Mouse (Mus musculus) stomach, embryonic 16.5 days (tissue): ENCODE results near the gene Tmem150a. TPM values are rescaled to one million over a fixed set of nuclear protein-coding genes. Genes with fewer than 3 reads are reported as not detected.

Source experiments
- ATAC-seq: fragments of 200-750 bp; cut with Nextera tagmentation; 2 replicates; pipeline ENCODE4 v1.8.0; 2017; ENCODE audit warnings: moderate number of reproducible peaks, moderate TSS enrichment; ENCODE audit not compliant: insufficient read depth, low FRiP score
- H3K27ac ChIP-seq: fragments of 300-500 bp; sonication (generic); 2 replicates; pipeline ENCODE4 v1.5.1; 2014; ENCODE audit warnings: low read length
- H3K27me3 ChIP-seq: fragments of 300-500 bp; sonication (generic); 2 replicates; pipeline ENCODE4 v1.6.1; 2014; ENCODE audit warnings: low read length, control low read depth, mixed read lengths; ENCODE audit not compliant: control insufficient read depth, insufficient read depth
- H3K36me3 ChIP-seq: fragments of 300-500 bp; sonication (generic); 2 replicates; pipeline ENCODE4 v1.6.1; 2014; ENCODE audit warnings: low read length; ENCODE audit not compliant: control insufficient read depth, insufficient read depth
- H3K4me1 ChIP-seq: fragments of 300-500 bp; sonication (generic); 2 replicates; pipeline ENCODE4 v1.6.1; 2014; ENCODE audit warnings: low read length, control low read depth, mixed read lengths; ENCODE audit not compliant: control insufficient read depth, insufficient read depth
- H3K4me2 ChIP-seq: fragments of 300-500 bp; sonication (generic); 2 replicates; pipeline ENCODE4 v1.6.1; 2014; ENCODE audit warnings: low read depth, low read length, mixed read lengths
- H3K4me3 ChIP-seq: fragments of 300-500 bp; sonication (generic); replicated peaks from 2 replicates; pipeline ENCODE4 v1.5.1; 2014; ENCODE audit warnings: mild to moderate bottlenecking, low read length
- H3K9ac ChIP-seq: fragments of 300-500 bp; sonication (generic); 2 replicates; pipeline ENCODE4 v1.6.1; 2014; ENCODE audit warnings: low read length
- H3K9me3 ChIP-seq: fragments of 300-500 bp; sonication (generic); replicated peaks from 2 replicates; pipeline ENCODE4 v1.6.1; 2016; ENCODE audit warnings: low read length, control low read depth; ENCODE audit not compliant: control insufficient read depth
- WGBS: fragments of 180-500 bp; shearing (Covaris S2); extraction: QIAGEN DNeasy Blood & Tissue Kit; methylation state at CpG from one replicate; pipeline ENCODE4 v1.1.7; 2014; 5-methylcytosine and 5-hydroxymethylcytosine counted together
- polyA plus RNA-seq: library from polyadenylated mRNA; unstranded; fragments of >200 nt; fragmentation: Nextera tagmentation; extraction: Ambion mirVana; gene quantifications from 2 replicates; pipeline ENCODE4 v1.2.1, GENCODE M21; 2015

Gene Tmem150a
- polyA plus RNA-seq, 1 experiment from 2014 or later, result 18.5 TPM

DNA sequence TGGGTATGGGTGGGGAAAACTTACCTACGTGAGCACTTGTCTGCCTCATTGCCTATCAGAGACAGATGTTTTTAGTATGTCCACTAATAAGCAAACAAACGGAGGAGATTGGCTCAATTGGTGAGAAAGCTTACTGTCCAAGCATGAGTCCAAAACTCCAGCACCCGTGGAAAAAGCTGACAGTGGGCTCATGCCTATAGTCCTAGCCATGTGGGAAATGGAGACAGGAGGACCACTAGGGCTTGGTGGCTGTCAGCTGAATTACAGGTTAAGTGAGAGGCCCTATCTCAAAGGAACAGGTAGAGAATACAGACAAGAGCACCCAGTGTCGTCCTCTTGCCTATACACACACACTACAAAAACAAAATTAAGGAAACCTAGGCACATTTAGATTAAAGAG, 9.0 kb upstream of the Tmem150a start:
- ATAC-seq, result no peak
- H3K4me1 ChIP-seq, result peaks cover 17% of the 10 kb centered on the region
- no peak overlapping the region for H3K27ac ChIP-seq
- H3K27me3 ChIP-seq, result no peaks in the 10 kb centered on the region
- H3K4me3 ChIP-seq, result no peak overlapping the region
- H3K9ac ChIP-seq, result no peak overlapping the region
- 0 out of 2 replicates have a peak, but pooled peaks cover 7% of the 10 kb centered on the region for H3K36me3 ChIP-seq
- 76% methylated on average over 4 of the region's 4 CpGs for WGBS
- H3K4me2 ChIP-seq, result no peak overlapping the region
- no peaks in the 10 kb centered on the region for H3K9me3 ChIP-seq

DNA sequence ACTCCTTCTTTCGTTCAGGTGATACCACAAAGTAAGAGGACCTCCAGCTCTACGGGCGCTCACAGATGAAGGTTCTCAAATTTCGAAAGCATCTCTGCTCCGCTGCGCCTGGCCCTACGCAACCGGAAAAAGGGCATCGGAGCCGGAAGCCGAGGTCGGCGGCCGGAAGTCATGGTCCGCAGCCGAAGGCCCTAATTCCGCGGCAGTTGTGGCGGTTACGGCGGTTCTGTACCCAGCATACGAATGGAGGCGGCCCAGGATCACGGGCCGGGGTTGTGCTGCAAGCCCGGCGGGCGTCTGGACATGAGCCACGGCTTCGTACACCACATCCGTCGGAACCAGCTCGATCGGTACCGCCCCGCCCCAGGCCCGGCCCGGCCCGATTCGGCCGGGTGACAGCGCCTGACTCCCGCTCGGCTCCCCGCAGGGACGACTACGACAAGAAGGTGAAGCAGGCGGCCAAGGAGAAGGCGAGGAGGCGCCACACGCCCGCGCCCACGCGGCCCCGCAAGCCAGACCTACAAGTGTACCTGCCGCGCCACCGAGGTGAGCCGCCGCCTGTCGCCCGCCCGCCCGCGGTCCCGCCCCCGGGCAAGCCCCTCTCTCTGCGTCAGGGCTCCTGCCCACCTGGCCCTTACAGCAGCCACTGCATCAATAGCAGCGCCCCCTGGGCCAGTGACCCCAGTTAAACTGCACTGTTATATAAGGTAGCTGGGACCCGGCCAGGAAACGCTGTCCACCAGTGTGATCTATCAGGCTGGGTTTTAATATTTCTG, 7.9 kb upstream of the Tmem150a start, which contains the start of gene 0610030E20Rik:
Gene 0610030E20Rik (plus strand): TSS at position 152 of the 776 bp plus-strand sequence.
- WGBS, result under 1% methylated on average over 72 of the region's 72 CpGs
- H3K4me2 ChIP-seq, result peak within 1 kb of the TSS; percentile 76

DNA sequence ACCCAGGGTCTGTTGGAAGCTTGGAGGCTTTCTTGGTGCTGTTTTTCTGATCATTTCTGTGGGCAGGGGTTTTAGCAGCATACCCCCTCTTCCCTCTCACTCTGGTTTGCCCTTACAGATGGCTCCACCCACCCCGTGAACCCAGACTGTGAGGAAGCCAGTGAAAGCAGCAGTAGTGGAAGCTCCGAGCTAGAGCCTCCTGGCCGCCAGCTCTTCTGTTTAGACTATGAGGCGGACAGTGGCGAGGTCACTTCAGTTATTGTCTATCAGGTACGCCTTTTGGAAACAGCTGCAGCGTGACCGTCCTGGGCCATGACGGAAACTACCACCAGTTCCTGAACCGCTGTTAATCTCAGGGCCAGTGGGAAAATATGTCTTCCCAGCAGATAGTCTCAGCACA, 6.8 kb upstream of the Tmem150a start:
- ATAC-seq, result no peak
- Histone ChIP-seq H3K27me3 (no peaks in the 10 kb centered on the region), H3K4me3 (peak overlapping the region; percentile 86), H3K4me2 (peak overlapping the region; percentile 76), H3K9ac (peak overlapping the region; percentile 98; the same call in 1 of the 2 replicates), H3K9me3 (no peaks in the 10 kb centered on the region), H3K36me3 (0 out of 2 replicates have a peak, but pooled peaks cover 7% of the 10 kb centered on the region), H3K27ac (no peak overlapping the region), H3K4me1 (peaks cover 24% of the 10 kb centered on the region)
- 71% methylated on average over 10 of the region's 10 CpGs for WGBS

More for the DNA sequence above, 7.9 kb upstream of the Tmem150a start, which contains the start of gene 0610030E20Rik:
- Histone ChIP-seq H3K4me3 (peak within 1 kb of the TSS; percentile 86), H3K27ac (peak within 1 kb of the TSS; percentile 92), H3K27me3 (no peaks in the 10 kb centered on the region), H3K9me3 (no peaks in the 10 kb centered on the region), H3K36me3 (0 out of 2 replicates have a peak, but pooled peaks cover 7% of the 10 kb centered on the region), H3K4me1 (peaks cover 19% of the 10 kb centered on the region), H3K9ac (peak within 1 kb of the TSS; percentile 98)
- ATAC-seq, result peak; percentile 71

DNA sequence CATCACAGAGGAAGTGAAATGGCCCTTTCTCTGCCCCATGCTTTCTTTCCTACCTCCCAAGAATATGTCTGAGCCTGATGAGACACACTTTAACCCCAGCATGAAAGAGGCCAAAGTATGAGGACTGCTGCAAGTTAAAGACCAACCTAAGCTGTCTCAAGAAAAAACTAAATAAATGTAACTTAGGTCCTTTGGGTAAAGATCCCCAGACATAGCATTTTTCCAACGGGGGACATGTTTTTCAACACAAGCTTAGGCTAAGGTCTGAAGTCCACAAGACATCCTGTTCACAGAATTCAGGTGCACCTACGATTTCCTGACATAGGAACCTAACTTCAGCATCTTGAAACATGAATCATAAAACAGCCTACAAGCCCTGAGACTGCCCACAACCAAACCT, 5.0 kb upstream of the Tmem150a start:
- H3K9ac ChIP-seq, result no peak overlapping the region
- 92% methylated on average over 2 of the region's 2 CpGs for WGBS
- no peak overlapping the region for H3K4me3 ChIP-seq
- H3K4me2 ChIP-seq, result no peak overlapping the region
- ATAC-seq, result no peak
- no peak overlapping the region for H3K27ac ChIP-seq
- peaks cover 23% of the 10 kb centered on the region for H3K4me1 ChIP-seq
- no peaks in the 10 kb centered on the region for H3K9me3 ChIP-seq
- H3K36me3 ChIP-seq, result 0 out of 2 replicates have a peak, but pooled peaks cover 7% of the 10 kb centered on the region
- H3K27me3 ChIP-seq, result no peaks in the 10 kb centered on the region

DNA sequence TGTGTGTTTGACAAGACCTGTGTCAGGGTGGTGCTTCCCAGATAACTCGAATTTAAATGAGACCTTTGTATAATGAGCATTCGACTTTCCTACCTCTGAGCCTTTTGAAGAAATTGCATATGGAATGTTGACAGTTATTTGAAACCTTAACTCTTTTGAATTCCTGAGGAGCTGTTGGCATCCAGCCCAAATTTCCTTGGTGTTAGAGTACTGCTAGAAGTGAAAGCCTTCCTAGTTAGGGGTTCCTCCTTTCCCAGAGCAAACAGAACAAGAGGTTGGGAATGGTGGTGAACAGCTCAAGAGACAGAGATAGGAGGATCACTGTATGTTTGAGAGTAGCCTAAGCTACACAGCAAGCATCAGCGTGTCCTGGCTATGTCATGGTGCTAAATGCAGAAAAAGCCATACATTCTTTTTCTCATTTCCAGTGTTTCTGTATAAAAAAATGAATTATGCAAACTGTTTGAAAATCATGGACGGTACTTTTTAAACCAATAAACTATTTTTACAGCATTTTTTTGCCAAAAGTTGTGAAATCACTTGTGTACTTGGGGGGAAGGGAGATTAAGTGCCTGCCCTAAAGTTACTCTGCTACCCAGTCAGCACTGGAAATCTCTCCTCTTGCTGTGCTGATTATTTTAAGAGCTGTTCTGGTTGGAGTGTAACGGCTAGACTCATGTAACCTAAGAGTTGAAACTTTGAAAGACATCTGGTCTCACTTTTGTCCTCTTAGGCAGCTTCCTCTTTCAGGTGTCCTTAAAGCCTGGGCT, 2.4 kb upstream of the Tmem150a start:
- no peak for ATAC-seq
- Histone ChIP-seq H3K27me3 (no peaks in the 10 kb centered on the region), H3K4me3 (no peak overlapping the region), H3K27ac (no peak overlapping the region), H3K36me3 (0 out of 2 replicates have a peak, but pooled peaks cover 7% of the 10 kb centered on the region), H3K4me1 (peaks cover 44% of the 10 kb centered on the region), H3K9me3 (no peaks in the 10 kb centered on the region), H3K4me2 (no peak overlapping the region), H3K9ac (no peak overlapping the region)
- WGBS, result 55% methylated on average over 5 of the region's 5 CpGs

DNA sequence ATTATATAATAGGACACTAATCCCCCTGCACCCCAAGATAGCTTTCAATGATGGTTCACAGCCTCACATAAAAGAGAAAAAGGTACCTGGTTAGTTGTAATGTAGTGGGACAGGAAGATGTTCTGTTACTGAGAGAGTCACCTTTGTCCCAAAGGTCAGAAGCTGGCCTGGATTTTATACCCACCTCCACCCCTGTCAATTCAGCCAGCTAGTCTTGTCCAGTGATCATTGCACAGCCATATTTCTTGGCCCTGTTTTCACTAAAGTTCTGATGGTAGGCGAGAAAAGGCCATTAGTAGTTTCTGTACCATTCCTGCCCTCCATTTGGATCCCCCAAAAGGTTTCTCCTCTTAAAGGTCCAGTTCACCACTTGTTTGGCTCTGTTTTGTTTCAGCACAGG, 1.2 kb upstream of the Tmem150a start:
- H3K4me1 ChIP-seq, result peaks cover 41% of the 10 kb centered on the region
- H3K36me3 ChIP-seq, result 0 out of 2 replicates have a peak, but pooled peaks cover 15% of the 10 kb centered on the region
- no peak overlapping the region for H3K4me2 ChIP-seq
- H3K27ac ChIP-seq, result no peak overlapping the region
- no peak overlapping the region for H3K4me3 ChIP-seq
- no peak overlapping the region for H3K9ac ChIP-seq
- H3K27me3 ChIP-seq, result no peaks in the 10 kb centered on the region
- ATAC-seq, result no peak
- WGBS, result 86% methylated on average over 1 of the region's 1 CpGs
- H3K9me3 ChIP-seq, result no peaks in the 10 kb centered on the region

DNA sequence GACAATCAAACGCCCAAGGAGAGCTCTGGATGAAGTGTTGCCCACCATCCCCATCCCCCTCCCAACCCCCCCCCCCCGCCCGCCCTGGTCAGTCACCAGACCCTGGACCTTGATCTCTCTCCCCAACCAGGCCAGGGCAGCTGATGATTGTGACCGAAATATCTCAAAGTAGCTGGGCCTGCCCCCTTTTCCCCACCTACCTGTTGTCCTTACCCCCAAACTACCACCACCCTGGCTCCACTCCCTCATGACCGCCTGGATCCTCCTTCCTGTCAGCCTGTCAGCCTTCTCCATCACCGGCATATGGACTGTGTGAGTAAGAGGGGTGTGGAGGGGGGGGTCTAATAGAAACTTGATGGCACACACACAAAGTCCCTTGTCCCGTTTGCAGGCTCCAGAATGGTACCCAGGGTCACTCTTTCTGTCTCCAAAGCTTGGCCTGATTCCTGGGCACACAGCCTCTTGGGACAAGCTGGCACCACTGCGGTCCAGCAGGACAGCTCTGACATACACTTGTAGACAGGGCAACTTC, 820 bp downstream of the Tmem150a start:
- H3K4me1 ChIP-seq, result peaks cover 49% of the 10 kb centered on the region
- 0 out of 2 replicates have a peak, but pooled peaks cover 11% of the 10 kb centered on the region for H3K36me3 ChIP-seq
- H3K9me3 ChIP-seq, result no peaks in the 10 kb centered on the region
- peak; percentile 0; the same call in 1 of the 2 replicates for ATAC-seq
- peak overlapping the region; percentile 58; the same call in 1 of the 2 replicates for H3K27ac ChIP-seq
- peak overlapping the region; percentile 95 for H3K4me2 ChIP-seq
- H3K9ac ChIP-seq, result peak overlapping the region; percentile 79
- WGBS, result 37% methylated on average over 8 of the region's 8 CpGs
- no peaks in the 10 kb centered on the region for H3K27me3 ChIP-seq
- peak overlapping the region; percentile 59 for H3K4me3 ChIP-seq

DNA sequence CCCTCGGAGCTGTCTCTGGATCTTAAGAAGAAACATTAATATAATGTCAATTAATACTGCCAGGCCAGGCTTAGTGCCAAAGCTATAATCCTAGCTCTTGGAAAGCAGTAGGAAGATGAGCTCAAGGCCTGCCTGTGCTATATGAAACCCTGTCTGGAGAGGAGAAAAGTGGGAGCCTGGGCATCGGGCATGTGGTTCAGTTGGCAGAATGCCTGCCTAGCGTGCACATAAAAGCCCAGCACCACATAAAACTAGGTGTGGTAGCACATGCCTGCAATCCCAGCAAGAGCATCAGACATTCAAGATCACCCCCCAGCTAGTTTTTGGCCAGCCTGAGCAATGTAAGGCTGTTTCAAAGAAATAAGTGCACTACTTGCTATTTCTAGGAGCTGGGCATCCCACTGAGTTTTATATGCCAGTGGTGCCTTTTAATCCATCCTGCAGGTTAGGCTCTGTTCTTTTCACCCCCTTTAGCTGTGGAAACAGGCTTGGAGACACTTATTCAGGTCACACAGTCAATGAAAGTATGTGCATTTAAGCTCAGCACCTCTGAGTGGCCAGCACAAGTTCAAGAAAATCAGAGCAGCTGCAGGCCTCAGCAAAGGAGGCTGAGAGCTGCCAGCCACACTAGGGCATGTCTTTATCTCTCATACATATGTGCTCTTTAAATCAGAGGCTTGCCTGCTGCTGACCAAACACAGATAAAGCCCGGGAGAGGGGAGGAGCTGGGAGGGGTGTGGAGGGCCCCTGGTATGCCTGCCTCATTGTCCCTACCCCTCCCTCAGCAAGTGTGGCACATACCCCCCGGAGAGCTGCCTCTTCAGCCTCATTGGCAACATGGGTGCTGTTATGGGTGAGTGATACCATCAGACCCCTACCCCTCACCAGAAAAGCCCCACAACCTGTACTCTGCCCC, 2.2 kb downstream of the Tmem150a start:
- H3K27ac ChIP-seq, result peak overlapping the region; percentile 50; the same call in 1 of the 2 replicates
- ATAC-seq, result peak; percentile 8; the same call in 1 of the 2 replicates
- 0 out of 2 replicates have a peak, but pooled peaks cover 11% of the 10 kb centered on the region for H3K36me3 ChIP-seq
- H3K4me2 ChIP-seq, result 0 out of 2 replicates have a peak overlapping the region, but pooled peaks have one; percentile 10
- 48% methylated on average over 5 of the region's 5 CpGs for WGBS
- H3K4me3 ChIP-seq, result no peak overlapping the region
- peak overlapping the region; percentile 52; the same call in 1 of the 2 replicates for H3K9ac ChIP-seq
- peaks cover 54% of the 10 kb centered on the region for H3K4me1 ChIP-seq
- no peaks in the 10 kb centered on the region for H3K27me3 ChIP-seq
- no peaks in the 10 kb centered on the region for H3K9me3 ChIP-seq
